Mouse (Mus musculus) liver, adult 2 months (tissue): ENCODE measurements around the gene Cyb5r1.

Experiments used
- CTCF ChIP-seq: fragments of 200-500 bp; IDR thresholded peaks from 2 replicates; pipeline ENCODE4 v1.5.1; 2011; ENCODE audit warnings: low read depth, low read length, control low read depth
- POLR2A ChIP-seq: fragments of 200-500 bp; IDR thresholded peaks from 2 replicates; pipeline ENCODE4 v1.6.1; 2011; ENCODE audit warnings: low read length, control low read depth; ENCODE audit not compliant: insufficient read depth; ENCODE audit errors: extremely low read depth

GRCm38 (mm10) chr1:134419176-134419575 is 13.8 kb downstream of the Cyb5r1 start:
- TF ChIP-seq CTCF (no peak), POLR2A (no peak)
